Mouse (Mus musculus): ENCODE measurements around the gene Zbtb24.
"Not testable (repeated sequence)": the region's sequence is repeated elsewhere in the genome, so short reads cannot be mapped to it uniquely, and the experiment has no call there.

- not testable (repeated sequence) for TF ChIP-seq EP300 (IDR thresholded peaks at IDR 0.05)
- TF ChIP-seq CTCF (IDR thresholded peaks at IDR 0.05) = peak; percentile 88
Observed at GRCm38 (mm10) chr10:41505446-41505845, 55.3 kb downstream of the Zbtb24 start.
